Mouse (Mus musculus) MEL (cell line): ENCODE measurements around the gene Dkk3. TPM values are rescaled to one million over a fixed set of nuclear protein-coding genes. Genes with fewer than 3 reads are reported as not detected.

Experiments
- DNase-seq: peaks from one replicate; pipeline ENCODE4 v3.0.0; 2011; ENCODE audit warnings: low read depth, low spot score
- H3K27ac ChIP-seq: 2 replicates; pipeline ENCODE4 v1.5.1; 2012; ENCODE audit warnings: low read depth, mild to moderate bottlenecking, control low read depth, low read length, moderate library complexity; ENCODE audit not compliant: control insufficient read depth
- H3K27me3 ChIP-seq, 2 experiments: fragments of 150-350 bp in 1 of 2; sonication (generic) in 1 of 2; 2 replicates each; pipeline ENCODE4 v1.6.1; 2012; ENCODE audit warnings: low read length in 2 of 2, mild to moderate bottlenecking in 2 of 2, improper control_type of control experiment in 1 of 2, moderate library complexity in 1 of 2; ENCODE audit not compliant: insufficient read depth in 2 of 2, control insufficient read depth in 1 of 2
- H3K36me3 ChIP-seq, 2 experiments: 2 replicates each; pipeline ENCODE4 v1.6.1; 2012 to 2014; ENCODE audit warnings: low read length in 2 of 2, improper control_type of control experiment in 1 of 2, inconsistent platforms in 1 of 2, mild to moderate bottlenecking in 1 of 2; ENCODE audit not compliant: insufficient read depth in 2 of 2, control insufficient read depth in 1 of 2
- H3K4me1 ChIP-seq, 2 experiments: fragments of 150-350 bp in 1 of 2; sonication (generic) in 1 of 2; 2 replicates each; pipeline ENCODE4 v1.6.1; 2012; ENCODE audit warnings: low read length in 2 of 2, improper control_type of control experiment in 1 of 2, mild to moderate bottlenecking in 1 of 2; ENCODE audit not compliant: insufficient read depth in 2 of 2, control insufficient read depth in 1 of 2
- H3K4me3 ChIP-seq, 2 experiments: fragments of 150-350 bp in 1 of 2; sonication (generic) in 1 of 2; 2 replicates each; pipeline ENCODE4 v1.5.1; 2012; ENCODE audit warnings: low read depth in 2 of 2, low read length in 2 of 2, mild to moderate bottlenecking in 2 of 2, moderate library complexity in 2 of 2, control low read depth in 1 of 2, improper control_type of control experiment in 1 of 2; ENCODE audit not compliant: control insufficient read depth in 1 of 2, insufficient read depth in 1 of 2
- H3K79me2 ChIP-seq: 2 replicates; pipeline ENCODE4 v1.6.1; 2012; ENCODE audit warnings: mild to moderate bottlenecking, low read length, moderate library complexity; ENCODE audit not compliant: control insufficient read depth, poor library complexity, insufficient read depth
- H3K9ac ChIP-seq: 2 replicates; pipeline ENCODE4 v1.6.1; 2012; ENCODE audit warnings: low read depth, mild to moderate bottlenecking, control low read depth, low read length, moderate library complexity; ENCODE audit not compliant: control insufficient read depth, poor library complexity, severe bottlenecking
- H3K9me3 ChIP-seq: fragments of 150-350 bp; sonication (generic); replicated peaks from 2 replicates; pipeline ENCODE4 v1.6.1; 2012; ENCODE audit warnings: mild to moderate bottlenecking, low read length, improper control_type of control experiment, moderate library complexity; ENCODE audit not compliant: insufficient read depth
- BHLHE40 ChIP-seq: IDR thresholded peaks from 2 replicates; pipeline ENCODE4 v1.6.1; 2012; ENCODE audit warnings: low read depth, mild to moderate bottlenecking, inconsistent platforms, low read length, improper control_type of control experiment, borderline replicate concordance
- CHD2 ChIP-seq: IDR thresholded peaks from 2 replicates; pipeline ENCODE4 v1.6.1; 2011; ENCODE audit warnings: low read length, improper control_type of control experiment
- CTCF ChIP-seq, 3 experiments: IDR thresholded peaks in 2 of 3; conservative IDR thresholded peaks in 1 of 3; 2 replicates each; pipeline ENCODE4 v1.5.1; 2011 to 2012; ENCODE audit warnings: low read length in 3 of 3, low read depth in 2 of 3, mild to moderate bottlenecking in 2 of 3, improper control_type of control experiment in 1 of 3, inconsistent platforms in 1 of 3, mixed read lengths in 1 of 3, moderate library complexity in 1 of 3; ENCODE audit not compliant: control insufficient read depth in 1 of 3, insufficient read depth in 1 of 3, poor library complexity in 1 of 3, severe bottlenecking in 1 of 3
- E2F4 ChIP-seq: IDR thresholded peaks from 2 replicates; pipeline ENCODE4 v1.6.1; 2011; ENCODE audit warnings: low read depth, low read length, improper control_type of control experiment, borderline replicate concordance
- ELF1 ChIP-seq: IDR thresholded peaks from 2 replicates; pipeline ENCODE4 v1.6.1; 2014; ENCODE audit warnings: low read depth, mild to moderate bottlenecking, inconsistent platforms, low read length, improper control_type of control experiment, moderate library complexity
- ETS1 ChIP-seq: IDR thresholded peaks from 2 replicates; pipeline ENCODE4 v1.6.1; 2012; ENCODE audit warnings: low read depth, mild to moderate bottlenecking, inconsistent platforms, low read length, improper control_type of control experiment, moderate library complexity
- JUND ChIP-seq: IDR thresholded peaks from 2 replicates; pipeline ENCODE4 v1.6.1; 2011; ENCODE audit warnings: low read depth, mild to moderate bottlenecking, improper control_type of control experiment, low read length
- KAT2A ChIP-seq: conservative IDR thresholded peaks from 2 replicates; pipeline ENCODE4 v1.6.1; 2012; ENCODE audit warnings: low read depth, low read length, improper control_type of control experiment, inconsistent platforms
- MAX ChIP-seq: IDR thresholded peaks from 2 replicates; pipeline ENCODE4 v1.6.1; 2011; ENCODE audit warnings: low read length, improper control_type of control experiment
- MAZ ChIP-seq: IDR thresholded peaks from 2 replicates; pipeline ENCODE4 v1.6.1; 2012; ENCODE audit warnings: low read depth, mild to moderate bottlenecking, inconsistent platforms, low read length, improper control_type of control experiment
- MXI1 ChIP-seq: IDR thresholded peaks from 2 replicates; pipeline ENCODE4 v1.6.1; 2011; ENCODE audit warnings: mild to moderate bottlenecking, low read depth, low read length, improper control_type of control experiment
- MYC ChIP-seq: IDR thresholded peaks from 2 replicates; pipeline ENCODE4 v1.6.1; 2011; ENCODE audit warnings: low read depth, mild to moderate bottlenecking, low read length, improper control_type of control experiment, moderate library complexity
- NELFE ChIP-seq: IDR thresholded peaks from 2 replicates; pipeline ENCODE4 v1.6.1; 2011; ENCODE audit warnings: low read depth, low read length, improper control_type of control experiment
- POLR2A ChIP-seq, 2 experiments: IDR thresholded peaks; 2 replicates each; pipeline ENCODE4 v1.6.1; 2011 to 2012; ENCODE audit warnings: low read length in 2 of 2, mild to moderate bottlenecking in 2 of 2, control low read depth in 1 of 2, improper control_type of control experiment in 1 of 2, low read depth in 1 of 2, moderate library complexity in 1 of 2; ENCODE audit not compliant: control insufficient read depth in 1 of 2, insufficient read depth in 1 of 2, poor library complexity in 1 of 2
- RAD21 ChIP-seq: IDR thresholded peaks from 2 replicates; pipeline ENCODE4 v1.6.1; 2011; ENCODE audit warnings: mild to moderate bottlenecking, low read depth, low read length, improper control_type of control experiment
- SMC3 ChIP-seq: IDR thresholded peaks from 2 replicates; pipeline ENCODE4 v1.6.1; 2011; ENCODE audit warnings: low read depth, low read length, improper control_type of control experiment
- TAL1 ChIP-seq: IDR thresholded peaks from 2 replicates; pipeline ENCODE4 v1.6.1; 2012; ENCODE audit warnings: mild to moderate bottlenecking, inconsistent platforms, low read length, moderate library complexity, mixed read lengths
- TBP ChIP-seq: IDR thresholded peaks from 2 replicates; pipeline ENCODE4 v1.8.0; 2011; ENCODE audit warnings: low read depth, low read length, improper control_type of control experiment
- TCF12 ChIP-seq: IDR thresholded peaks from 2 replicates; pipeline ENCODE4 v1.6.1; 2014; ENCODE audit warnings: low read depth, mild to moderate bottlenecking, inconsistent platforms, low read length, improper control_type of control experiment, moderate library complexity
- ZC3H11A ChIP-seq: IDR thresholded peaks from 2 replicates; pipeline ENCODE4 v1.6.1; 2012; ENCODE audit warnings: low read depth, mild to moderate bottlenecking, inconsistent platforms, low read length, improper control_type of control experiment
- ZNF384 ChIP-seq: IDR thresholded peaks from 2 replicates; pipeline ENCODE4 v1.6.1; 2012; ENCODE audit warnings: low read depth, mild to moderate bottlenecking, inconsistent platforms, low read length, improper control_type of control experiment
- polyA plus RNA-seq, 2 experiments: library from polyadenylated mRNA; stranded (reverse) in 1 of 2; unstranded in 1 of 2; fragments of >175 nt in 1 of 2; fragments of >200 nt in 1 of 2; gene quantifications; 2 replicates each; pipeline versions ENCODE4 v1.2.1 to v1.2.4; 2012; ENCODE audit warnings: low replicate concordance in 2 of 2, low read depth in 1 of 2; ENCODE audit not compliant: insufficient read length in 2 of 2, insufficient read depth in 1 of 2, missing spikeins in 1 of 2
- total RNA-seq: library from RNA; depleted of rRNA; stranded (reverse); fragments of 300-350 nt; gene quantifications from 2 replicates; pipeline ENCODE4 v1.2.3, GENCODE M21; 2012

Gene Dkk3
- total and polyA plus RNA-seq, 3 experiments = not detected

GRCm38 (mm10) chr7:112183258-112183841, 24.5 kb upstream of the Dkk3 start (continued):
- TF ChIP-seq ELF1 (no peak), TCF12 (no peak), POLR2A (IDR thresholded peaks at IDR 0.05; ENCODE audit: control insufficient read depth in 1 of 2, insufficient read depth in 1 of 2, low read depth in 1 of 2, low read length in 2 of 2, poor library complexity in 1 of 2) (no peak), MAX (no peak), TAL1 (no peak), ETS1 (no peak), MXI1 (no peak), MAZ (no peak), E2F4 (no peak)

- no peaks in the 10 kb centered on the region for H3K9me3 ChIP-seq
- no peak overlapping the region for H3K4me3 ChIP-seq
- H3K79me2 ChIP-seq = no peaks in the 10 kb centered on the region
- TF ChIP-seq ELF1 (0 out of 2 replicates have a peak, but pooled peaks have one; percentile 22), CTCF (IDR thresholded peaks at IDR 0.05 in 2 of 3, conservative IDR thresholded peaks at IDR 0.05 in 1 of 3; ENCODE audit: control insufficient read depth in 1 of 3, insufficient read depth in 1 of 3, low read depth in 2 of 3, low read length in 3 of 3, poor library complexity in 1 of 3, severe bottlenecking in 1 of 3) (peak; percentile 49 to 84 (median 83)), NELFE (no peak), SMC3 (peak; percentile 72), RAD21 (peak; percentile 61), JUND (no peak), ZC3H11A (peak; percentile 53), CHD2 (no peak)
- TF ChIP-seq, all 39 proteins: peak for 5
- H3K27ac ChIP-seq = no peak overlapping the region
- peak; percentile 33 for DNase-seq
- no peak overlapping the region for H3K9ac ChIP-seq
- no peaks in the 10 kb centered on the region for H3K27me3 ChIP-seq
- no peaks in the 10 kb centered on the region for H3K36me3 ChIP-seq
- no peaks in the 10 kb centered on the region for H3K4me1 ChIP-seq
Observed at GRCm38 (mm10) chr7:112180235-112180705, 21.4 kb upstream of the Dkk3 start.

- Histone ChIP-seq H3K9me3 (no peaks in the 10 kb centered on the region), H3K79me2 (no peaks in the 10 kb centered on the region), H3K9ac (no peak overlapping the region)
- TF ChIP-seq BHLHE40 (no peak), NELFE (no peak), KAT2A (no peak), TAL1 (no peak), ZNF384 (no peak), CTCF (IDR thresholded peaks at IDR 0.05 in 2 of 3, conservative IDR thresholded peaks at IDR 0.05 in 1 of 3; ENCODE audit: control insufficient read depth in 1 of 3, insufficient read depth in 1 of 3, low read depth in 2 of 3, low read length in 3 of 3, poor library complexity in 1 of 3, severe bottlenecking in 1 of 3) (no peak), TBP (no peak), MYC (no peak)
- TF ChIP-seq, all 39 proteins: peak for 0
- Histone ChIP-seq H3K4me3 (no peak overlapping the region), H3K36me3 (no peaks in the 10 kb centered on the region), H3K27ac (no peak overlapping the region), H3K4me1 (no peaks in the 10 kb centered on the region), H3K27me3 (no peaks in the 10 kb centered on the region)
- DNase-seq = no peak
Observed at GRCm38 (mm10) chr7:112176627-112177026, 17.8 kb upstream of the Dkk3 start.
